Mouse (Mus musculus): Measurements from ENCODE around the gene Nup88. TPM values are rescaled to one million over a fixed set of nuclear protein-coding genes. Genes with fewer than 3 reads are reported as not detected.
A peak's percentile ranks its signal among the peaks of the same experiment; 100 is the strongest.

Gene Nup88
- polyA plus RNA-seq (2015; fragmentation: Nextera tagmentation; extraction: Ambion mirVana), result 124 and 138 TPM in 2 replicates

DNA sequence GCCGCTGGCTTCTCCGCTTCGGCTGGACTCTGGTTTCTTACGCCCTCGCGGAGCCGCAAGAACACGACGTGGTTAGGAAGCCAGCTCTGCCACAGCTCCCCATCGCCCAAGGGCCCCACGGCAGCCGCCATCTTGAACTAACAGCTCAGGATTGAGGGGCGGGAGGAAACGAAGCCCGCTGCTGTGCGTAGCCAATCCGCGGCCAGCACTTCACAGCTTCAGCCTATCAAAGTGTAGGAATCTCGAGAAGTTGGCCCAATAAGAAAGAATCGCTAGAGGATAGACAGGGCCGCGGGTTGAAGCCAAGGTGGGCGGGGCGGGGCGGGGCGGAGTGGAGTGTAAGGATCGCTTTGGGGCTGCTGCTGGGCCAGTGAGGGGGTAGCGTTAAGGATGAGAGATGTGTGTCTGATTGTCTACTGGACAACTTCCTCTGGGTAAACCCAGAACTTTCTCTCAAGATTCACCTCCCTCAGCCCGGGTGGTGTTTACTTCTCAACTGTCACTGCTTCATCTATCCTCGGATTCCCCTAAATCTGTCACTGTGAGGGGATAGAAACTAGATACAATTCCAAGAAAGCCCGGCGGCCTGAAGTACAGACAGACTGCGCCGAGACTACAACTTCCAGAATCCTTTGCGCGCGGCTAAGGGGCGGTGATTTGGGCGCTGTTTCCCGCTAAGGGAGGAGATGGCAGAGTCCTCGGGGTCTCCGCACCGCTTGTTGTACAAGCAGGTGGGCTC, at the start of gene Nup88, which contains the start of gene Rpain:
Nup88 (minus strand) TSS at position 153 of the 739 bp plus-strand sequence.
Rpain (plus strand) TSS at position 393 of the 739 bp plus-strand sequence.
- Histone ChIP-seq H3K4me1 (replicated peaks) (peaks cover 26% of the 10 kb centered on the region), H3K27me3 (no peaks in the 10 kb centered on the region), H3K27ac (replicated peaks) (peak within 1 kb of the TSS; percentile 92), H3K4me2 (peak within 1 kb of the TSS; percentile 87), H3K9ac (peak within 1 kb of the TSS; percentile 95), H3K9me3 (no peaks in the 10 kb centered on the region), H3K4me3 (peak within 1 kb of the TSS; percentile 94), H3K36me3 (peaks cover 38% of the 10 kb centered on the region)
- ATAC-seq (ENCODE audit: low read depth), result peak; percentile 99
- WGBS, result under 1% methylated on average over 43 of the region's 43 CpGs

GRCm38 (mm10) chr11:71018416-71019200, 48.8 kb upstream of the Nup88 start:
- Histone ChIP-seq H3K9me3 (no peaks in the 10 kb centered on the region), H3K4me1 (replicated peaks) (peaks cover 54% of the 10 kb centered on the region), H3K4me2 (peak overlapping the region; percentile 80), H3K4me3 (peak overlapping the region; percentile 89), H3K27me3 (no peaks in the 10 kb centered on the region), H3K36me3 (peaks cover 12% of the 10 kb centered on the region), H3K9ac (peak overlapping the region; percentile 92), H3K27ac (replicated peaks) (peak overlapping the region; percentile 86)
- WGBS, result 6% methylated on average over 28 of the region's 28 CpGs
- ATAC-seq (ENCODE audit: low read depth), result peak; percentile 30

GRCm38 (mm10) chr11:71017051-71017450, 47.3 kb upstream of the Nup88 start:
- Histone ChIP-seq H3K4me3 (no peak overlapping the region), H3K9ac (no peak overlapping the region), H3K4me2 (no peak overlapping the region), H3K4me1 (replicated peaks) (peaks cover 45% of the 10 kb centered on the region), H3K27ac (replicated peaks) (no peak overlapping the region), H3K36me3 (peaks cover 22% of the 10 kb centered on the region), H3K27me3 (no peaks in the 10 kb centered on the region), H3K9me3 (no peaks in the 10 kb centered on the region)
- ATAC-seq (ENCODE audit: low read depth), result no peak
- WGBS, result 94% methylated on average over 1 of the region's 1 CpGs

DNA sequence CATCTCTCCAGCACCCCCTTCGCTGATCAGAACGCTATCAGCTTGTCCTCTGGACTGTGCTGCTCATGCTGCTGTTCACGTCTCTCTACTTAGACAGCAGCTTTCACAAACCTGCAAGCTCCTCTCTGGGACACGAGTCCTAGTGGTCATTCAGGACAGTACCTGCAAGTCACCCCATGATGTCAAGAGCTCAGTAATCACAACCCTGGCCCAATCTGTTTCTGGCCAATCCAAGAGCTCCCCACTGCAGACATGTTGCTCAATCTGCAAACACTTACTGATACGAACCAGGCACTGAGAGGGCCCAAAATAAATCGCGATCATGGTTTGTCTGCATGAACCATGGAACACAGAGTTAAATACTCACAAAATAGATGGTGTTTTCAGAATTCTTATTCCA, 43.0 kb upstream of the Nup88 start:
- H3K4me2 ChIP-seq, result no peak overlapping the region
- ATAC-seq (ENCODE audit: low read depth), result no peak
- H3K27me3 ChIP-seq, result no peaks in the 10 kb centered on the region
- H3K4me1 ChIP-seq (replicated peaks), result peaks cover 17% of the 10 kb centered on the region
- H3K27ac ChIP-seq (replicated peaks), result no peak overlapping the region
- no peaks in the 10 kb centered on the region for H3K9me3 ChIP-seq
- H3K36me3 ChIP-seq, result peaks cover 56% of the 10 kb centered on the region
- H3K4me3 ChIP-seq, result no peak overlapping the region
- 94% methylated on average over 7 of the region's 7 CpGs for WGBS
- H3K9ac ChIP-seq, result no peak overlapping the region

DNA sequence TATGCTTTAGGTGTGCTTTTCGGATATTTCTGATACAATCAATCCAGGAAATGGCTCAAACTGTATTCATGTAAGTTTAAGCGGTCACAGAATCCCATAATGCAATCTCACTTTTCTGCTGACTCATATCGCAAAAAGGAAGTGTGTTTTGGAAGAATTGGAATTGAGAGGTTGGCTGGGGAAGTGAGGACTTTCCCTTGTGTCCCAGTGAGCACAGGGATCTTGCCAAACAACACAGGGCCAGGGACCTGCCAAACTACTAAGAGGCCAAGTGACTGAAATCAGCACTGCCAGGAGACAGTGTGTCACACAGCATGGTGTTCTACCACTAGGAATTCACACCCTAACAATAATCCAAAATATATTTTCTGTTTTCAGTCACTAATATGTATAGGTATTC, 38.5 kb upstream of the Nup88 start:
- H3K27me3 ChIP-seq, result no peaks in the 10 kb centered on the region
- H3K4me2 ChIP-seq, result no peak overlapping the region
- ATAC-seq (ENCODE audit: low read depth), result no peak
- H3K27ac ChIP-seq (replicated peaks), result no peak overlapping the region
- peaks cover 58% of the 10 kb centered on the region for H3K36me3 ChIP-seq
- H3K9ac ChIP-seq, result no peak overlapping the region
- 93% methylated on average over 3 of the region's 3 CpGs for WGBS
- peaks cover 8% of the 10 kb centered on the region for H3K4me1 ChIP-seq (replicated peaks)
- no peaks in the 10 kb centered on the region for H3K9me3 ChIP-seq
- H3K4me3 ChIP-seq, result no peak overlapping the region

DNA sequence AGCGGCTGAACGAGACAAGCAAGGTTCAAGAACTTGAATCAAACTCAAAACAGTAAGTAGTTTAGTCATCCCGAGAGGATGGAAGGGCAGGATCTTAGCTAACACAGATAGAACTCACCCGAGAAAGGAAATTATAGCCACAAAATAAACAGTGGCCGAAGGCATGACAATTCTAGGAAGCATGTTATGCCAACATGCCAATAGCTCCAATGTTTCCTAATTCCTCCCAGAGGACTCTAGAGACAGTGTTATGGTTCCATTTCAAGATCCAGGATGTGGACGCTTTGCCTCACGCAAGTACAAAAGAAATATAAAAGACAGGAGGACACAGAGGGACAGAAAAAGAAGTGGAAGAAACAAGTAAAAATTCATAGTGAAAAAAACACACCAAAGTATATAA, 38.1 kb upstream of the Nup88 start:
- no peaks in the 10 kb centered on the region for H3K9me3 ChIP-seq
- peaks cover 13% of the 10 kb centered on the region for H3K4me1 ChIP-seq (replicated peaks)
- no peaks in the 10 kb centered on the region for H3K27me3 ChIP-seq
- no peak overlapping the region for H3K27ac ChIP-seq (replicated peaks)
- H3K4me2 ChIP-seq, result no peak overlapping the region
- H3K36me3 ChIP-seq, result peaks cover 56% of the 10 kb centered on the region
- WGBS, result 91% methylated on average over 7 of the region's 7 CpGs
- ATAC-seq (ENCODE audit: low read depth), result no peak
- no peak overlapping the region for H3K9ac ChIP-seq
- no peak overlapping the region for H3K4me3 ChIP-seq

DNA sequence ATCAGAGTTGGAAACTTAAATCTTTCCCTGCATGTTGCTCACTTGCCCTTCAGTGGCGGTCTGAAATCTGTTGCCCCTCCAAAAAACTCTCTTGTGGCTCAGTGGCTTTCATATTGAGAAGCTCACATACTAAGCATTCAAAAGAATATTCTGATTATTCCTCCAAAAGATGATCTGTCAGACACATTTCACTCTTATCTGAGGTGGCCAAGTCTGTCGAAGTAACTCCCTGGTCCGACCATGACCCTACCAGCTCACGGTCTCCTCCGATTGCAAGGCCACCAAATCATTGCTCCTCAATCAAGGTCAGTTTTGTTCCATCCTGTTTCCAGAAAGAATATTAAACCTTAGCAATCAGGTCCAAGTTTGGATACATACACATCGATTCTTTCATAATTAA, 37.3 kb upstream of the Nup88 start:
- no peak overlapping the region for H3K27ac ChIP-seq (replicated peaks)
- peaks cover 21% of the 10 kb centered on the region for H3K4me1 ChIP-seq (replicated peaks)
- H3K27me3 ChIP-seq, result no peaks in the 10 kb centered on the region
- WGBS, result 95% methylated on average over 6 of the region's 6 CpGs
- no peak overlapping the region for H3K4me3 ChIP-seq
- peaks cover 48% of the 10 kb centered on the region for H3K36me3 ChIP-seq
- ATAC-seq (ENCODE audit: low read depth), result no peak
- no peak overlapping the region for H3K4me2 ChIP-seq
- H3K9me3 ChIP-seq, result no peaks in the 10 kb centered on the region
- H3K9ac ChIP-seq, result no peak overlapping the region

DNA sequence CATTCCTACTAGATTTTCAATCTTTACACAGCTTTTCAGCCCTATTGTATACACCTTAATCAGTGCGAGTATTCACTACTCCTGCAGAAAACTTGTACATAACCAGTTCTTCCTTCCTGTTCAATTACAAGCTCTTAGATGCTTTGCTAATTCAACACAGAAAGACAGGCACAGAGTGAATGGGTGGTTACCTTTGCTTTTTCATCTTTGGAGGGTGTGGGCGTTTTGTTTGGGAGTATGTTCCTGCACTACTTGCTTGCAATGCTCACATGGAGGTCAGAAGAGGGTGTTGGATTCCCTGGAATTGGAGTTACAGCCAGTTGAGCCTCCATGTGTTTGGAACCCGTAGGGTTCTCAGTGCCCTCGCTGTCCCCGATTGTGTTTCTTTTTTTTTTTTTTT, 35.3 kb upstream of the Nup88 start:
- H3K27ac ChIP-seq (replicated peaks), result no peak overlapping the region
- H3K27me3 ChIP-seq, result no peaks in the 10 kb centered on the region
- peaks cover 37% of the 10 kb centered on the region for H3K36me3 ChIP-seq
- H3K4me3 ChIP-seq, result peak overlapping the region; percentile 88
- H3K4me2 ChIP-seq, result peak overlapping the region; percentile 54
- peaks cover 21% of the 10 kb centered on the region for H3K4me1 ChIP-seq (replicated peaks)
- 72% methylated on average over 5 of the region's 5 CpGs for WGBS
- ATAC-seq (ENCODE audit: low read depth), result no peak
- H3K9ac ChIP-seq, result 0 out of 2 replicates have a peak overlapping the region, but pooled peaks have one; percentile 49
- no peaks in the 10 kb centered on the region for H3K9me3 ChIP-seq

GRCm38 (mm10) chr11:71004316-71004773, 34.6 kb upstream of the Nup88 start, which contains the start of gene Dhx33:
Gene Dhx33 (minus strand): TSS chr11:71004437.
- Histone ChIP-seq H3K27me3 (no peaks in the 10 kb centered on the region), H3K4me3 (peak within 1 kb of the TSS; percentile 88), H3K9me3 (no peaks in the 10 kb centered on the region), H3K27ac (replicated peaks) (peak within 1 kb of the TSS; percentile 83), H3K36me3 (peaks cover 37% of the 10 kb centered on the region), H3K9ac (peak within 1 kb of the TSS; percentile 81), H3K4me1 (replicated peaks) (peaks cover 21% of the 10 kb centered on the region), H3K4me2 (peak within 1 kb of the TSS; percentile 92)
- under 1% methylated on average over 34 of the region's 35 CpGs for WGBS
- ATAC-seq (ENCODE audit: low read depth), result peak; percentile 99

DNA sequence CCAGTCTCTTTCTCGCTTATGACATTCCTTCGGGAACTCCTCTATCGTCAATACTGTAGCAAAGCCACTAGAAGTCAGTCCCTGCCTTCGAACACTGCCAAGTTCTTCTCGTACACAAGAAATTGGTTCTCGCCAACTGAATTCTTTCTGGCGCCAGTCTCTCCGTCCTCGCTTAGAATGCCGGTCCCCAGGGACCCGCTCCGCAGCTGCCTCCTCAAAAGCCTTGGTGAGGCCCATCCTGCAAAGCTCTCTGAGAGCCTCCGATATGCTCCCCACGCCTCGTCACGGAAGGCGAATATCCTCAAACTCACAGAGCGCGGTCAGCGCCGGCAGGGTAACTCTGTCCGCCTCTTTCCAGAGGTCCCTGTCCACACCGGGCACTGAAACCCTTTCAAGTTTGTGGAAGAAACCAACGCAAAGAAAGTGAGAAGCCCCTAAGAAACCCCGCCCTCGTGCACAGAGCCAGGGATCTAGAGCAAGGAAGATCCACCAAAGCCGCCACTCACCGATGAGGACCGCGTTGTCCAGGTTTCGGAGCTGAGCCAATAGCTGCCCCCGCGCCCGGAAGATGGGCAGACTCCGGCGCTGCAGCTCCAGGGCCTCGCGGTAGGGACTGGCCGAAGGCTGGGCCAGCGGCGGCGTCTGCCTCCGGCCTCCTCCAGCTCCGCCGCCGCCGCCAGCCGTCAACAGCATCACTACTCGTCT, 34.0 kb upstream of the Nup88 start:
- Histone ChIP-seq H3K27me3 (no peaks in the 10 kb centered on the region), H3K9ac (peak overlapping the region; percentile 81), H3K9me3 (no peaks in the 10 kb centered on the region), H3K4me2 (peak overlapping the region; percentile 92), H3K4me3 (peak overlapping the region; percentile 88), H3K36me3 (peaks cover 38% of the 10 kb centered on the region), H3K27ac (replicated peaks) (peak overlapping the region; percentile 83), H3K4me1 (replicated peaks) (peaks cover 21% of the 10 kb centered on the region)
- ATAC-seq (ENCODE audit: low read depth), result peak; percentile 85
- WGBS, result under 1% methylated on average over 49 of the region's 49 CpGs

DNA sequence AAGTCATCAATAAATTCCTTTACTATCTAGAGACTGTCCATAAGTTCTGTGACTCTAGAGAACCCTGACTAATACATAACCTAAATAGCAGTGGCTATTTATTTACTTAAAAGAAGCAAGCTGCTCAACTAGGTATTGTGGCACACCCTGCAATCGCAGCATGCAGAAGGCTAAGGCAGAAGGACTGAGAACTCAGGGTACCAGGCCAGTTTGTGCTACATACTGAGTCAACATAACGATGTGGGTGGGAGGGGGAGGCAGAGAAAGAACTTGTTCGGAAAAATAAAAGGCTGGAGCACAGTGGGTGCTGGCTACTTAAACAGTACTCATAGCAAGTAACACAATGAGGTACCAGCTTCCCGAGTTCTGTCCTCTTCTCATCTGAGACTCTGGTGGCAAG, 31.4 kb upstream of the Nup88 start:
- ATAC-seq (ENCODE audit: low read depth), result no peak
- H3K9ac ChIP-seq, result no peak overlapping the region
- H3K4me2 ChIP-seq, result no peak overlapping the region
- peaks cover 39% of the 10 kb centered on the region for H3K36me3 ChIP-seq
- no peaks in the 10 kb centered on the region for H3K9me3 ChIP-seq
- 93% methylated on average over 4 of the region's 4 CpGs for WGBS
- H3K27ac ChIP-seq (replicated peaks), result no peak overlapping the region
- H3K4me1 ChIP-seq (replicated peaks), result peaks cover 21% of the 10 kb centered on the region
- no peaks in the 10 kb centered on the region for H3K27me3 ChIP-seq
- H3K4me3 ChIP-seq, result no peak overlapping the region

All from neural tube, embryonic 13.5 days (tissue).